Mouse (Mus musculus) stomach, embryonic 15.5 days (tissue): ENCODE measurements around the gene Stk35. TPM values are rescaled to one million over a fixed set of nuclear protein-coding genes. Genes with fewer than 3 reads are reported as not detected.

Experiments
- ATAC-seq: fragments of 200-750 bp; cut with Nextera tagmentation; 2 replicates; pipeline ENCODE4 v1.8.0; 2017; ENCODE audit warnings: low read depth, moderate number of reproducible peaks, moderate TSS enrichment; ENCODE audit not compliant: insufficient read depth, low FRiP score
- H3K27ac ChIP-seq: fragments of 300-500 bp; sonication (generic); 2 replicates; pipeline ENCODE4 v1.5.1; 2015; ENCODE audit warnings: mild to moderate bottlenecking, inconsistent platforms
- H3K27me3 ChIP-seq: fragments of 300-500 bp; sonication (generic); replicated peaks from 2 replicates; pipeline ENCODE4 v1.6.1; 2015; ENCODE audit warnings: inconsistent platforms
- H3K36me3 ChIP-seq: fragments of 300-500 bp; sonication (generic); 2 replicates; pipeline ENCODE4 v1.6.1; 2015; ENCODE audit warnings: inconsistent platforms
- H3K4me1 ChIP-seq: fragments of 300-500 bp; sonication (generic); 2 replicates; pipeline ENCODE4 v1.6.1; 2015; ENCODE audit warnings: inconsistent platforms
- H3K4me2 ChIP-seq: fragments of 300-500 bp; sonication (generic); 2 replicates; pipeline ENCODE4 v1.6.1; 2015; ENCODE audit warnings: mild to moderate bottlenecking, inconsistent platforms
- H3K4me3 ChIP-seq: fragments of 300-500 bp; sonication (generic); replicated peaks from 2 replicates; pipeline ENCODE4 v1.5.1; 2015; ENCODE audit warnings: inconsistent platforms
- H3K9ac ChIP-seq: fragments of 300-500 bp; sonication (generic); 2 replicates; pipeline ENCODE4 v1.6.1; 2015; ENCODE audit warnings: inconsistent platforms
- H3K9me3 ChIP-seq: fragments of 300-500 bp; sonication (generic); 2 replicates; pipeline ENCODE4 v1.6.1; 2016; ENCODE audit warnings: inconsistent platforms
- WGBS: fragments of 180-500 bp; shearing (Covaris S2); methylation state at CpG from one replicate; pipeline ENCODE4 v1.1.7; 2015; 5-methylcytosine and 5-hydroxymethylcytosine counted together
- polyA plus RNA-seq: library from polyadenylated mRNA; unstranded; fragments of >200 nt; fragmentation: Nextera tagmentation; extraction: Ambion mirVana; gene quantifications from 2 replicates; pipeline ENCODE4 v1.2.1, GENCODE M21; 2015

Gene Stk35
- polyA plus RNA-seq, 1 experiment from 2014 or later: 11.4 TPM

DNA sequence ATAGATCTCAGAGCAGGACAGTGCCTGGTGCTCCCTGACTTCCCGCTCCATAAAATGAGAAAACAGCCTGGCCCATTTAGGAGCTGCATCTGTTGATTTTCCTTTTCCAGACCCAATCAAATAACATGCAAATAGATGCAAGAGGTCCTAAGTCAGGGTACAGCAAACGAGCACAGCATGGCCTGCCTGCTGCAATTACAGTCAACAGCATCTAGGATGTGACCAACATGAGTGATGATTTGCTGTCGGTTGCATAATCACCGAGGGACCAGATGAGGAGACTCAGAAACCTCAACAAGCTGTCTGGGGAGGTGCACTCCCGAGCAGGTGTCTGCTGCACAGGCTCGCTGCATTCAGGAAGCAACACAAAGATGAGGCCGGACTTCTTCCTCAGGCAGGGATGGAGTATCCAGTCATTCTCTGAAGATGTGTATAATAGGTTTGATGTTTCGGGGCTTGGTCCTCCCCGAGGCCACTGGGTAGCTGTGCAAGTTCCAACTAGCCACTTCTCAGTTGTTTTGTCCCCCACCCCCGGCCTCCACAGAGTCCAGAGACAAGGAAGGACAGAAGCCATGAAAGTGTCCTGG, 74.3 kb downstream of the Stk35 start:
- Histone ChIP-seq H3K36me3 (no peaks in the 10 kb centered on the region), H3K4me1 (no peaks in the 10 kb centered on the region), H3K4me2 (no peak overlapping the region), H3K9me3 (no peaks in the 10 kb centered on the region), H3K27ac (no peak overlapping the region), H3K27me3 (no peaks in the 10 kb centered on the region), H3K4me3 (no peak overlapping the region), H3K9ac (no peak overlapping the region)
- 71% methylated on average over 10 of the region's 10 CpGs for WGBS
- ATAC-seq: no peak

DNA sequence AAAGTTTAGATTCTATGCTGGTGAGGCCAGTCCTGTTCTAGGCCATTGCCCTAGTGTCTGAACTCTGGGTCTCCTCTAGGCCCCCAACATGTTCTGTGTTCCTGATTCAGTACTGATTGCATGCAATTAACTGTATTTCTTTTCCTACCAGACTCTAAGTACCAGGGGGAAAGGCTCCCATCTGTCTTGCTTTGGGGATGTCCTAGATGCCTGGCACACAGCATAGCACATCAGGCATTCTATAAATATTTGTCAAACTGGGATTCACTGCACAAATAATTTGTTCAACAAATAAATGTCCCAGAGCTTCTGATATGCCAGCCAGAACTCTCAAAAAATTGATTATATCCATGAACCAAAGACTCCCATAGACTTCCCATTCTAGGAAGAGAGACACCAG, 76.6 kb downstream of the Stk35 start:
- Histone ChIP-seq H3K9me3 (no peaks in the 10 kb centered on the region), H3K36me3 (no peaks in the 10 kb centered on the region), H3K27me3 (no peaks in the 10 kb centered on the region), H3K4me2 (no peak overlapping the region), H3K9ac (no peak overlapping the region), H3K4me3 (no peak overlapping the region), H3K27ac (no peak overlapping the region), H3K4me1 (no peaks in the 10 kb centered on the region)
- ATAC-seq: no peak

DNA sequence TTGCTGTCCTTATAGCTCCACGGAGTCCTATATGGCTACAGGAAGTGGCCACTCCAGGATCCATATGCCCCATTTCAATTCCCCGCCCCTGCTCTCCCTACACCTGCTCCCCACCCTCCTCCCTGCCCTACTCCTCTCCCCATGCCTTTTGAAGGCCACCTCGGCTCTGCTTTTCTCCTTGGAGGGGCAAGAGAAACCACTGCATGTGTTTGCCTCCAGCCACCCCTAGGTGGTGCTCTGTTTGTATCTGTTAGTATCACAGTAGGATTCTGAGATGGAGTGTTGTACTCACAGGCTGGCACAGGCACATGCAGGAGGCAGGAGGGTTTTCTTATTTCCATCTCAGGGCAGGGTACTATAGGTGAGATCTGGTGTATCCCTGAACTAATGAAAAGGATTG, 79.5 kb downstream of the Stk35 start:
- Histone ChIP-seq H3K4me2 (no peak overlapping the region), H3K9me3 (no peaks in the 10 kb centered on the region), H3K36me3 (no peaks in the 10 kb centered on the region), H3K27me3 (no peaks in the 10 kb centered on the region), H3K27ac (no peak overlapping the region), H3K4me1 (no peaks in the 10 kb centered on the region), H3K9ac (no peak overlapping the region), H3K4me3 (no peak overlapping the region)
- no peak for ATAC-seq
- WGBS: 42% methylated on average over 3 of the region's 3 CpGs

DNA sequence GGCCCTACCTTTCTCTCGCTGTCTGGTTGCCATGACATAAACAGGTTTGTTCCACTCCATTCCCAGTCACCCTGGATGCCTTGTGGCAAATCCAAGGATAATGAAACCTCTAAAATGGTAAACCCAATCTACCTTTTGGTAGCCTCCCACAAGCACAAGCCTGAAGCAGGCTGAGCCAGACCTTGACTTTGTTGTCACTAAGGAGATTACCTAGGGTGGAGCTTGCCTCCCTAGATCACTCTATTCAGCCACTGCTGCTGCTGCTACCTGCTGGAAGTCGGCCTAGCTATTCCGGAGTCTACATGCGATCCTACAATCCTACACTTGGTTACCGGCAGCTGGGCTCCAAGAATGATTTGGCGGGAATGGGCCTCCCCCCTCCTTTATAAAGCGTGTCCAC, 79.9 kb downstream of the Stk35 start:
- H3K27me3 ChIP-seq: no peaks in the 10 kb centered on the region
- H3K36me3 ChIP-seq: no peaks in the 10 kb centered on the region
- H3K4me3 ChIP-seq: no peak overlapping the region
- no peak overlapping the region for H3K4me2 ChIP-seq
- no peaks in the 10 kb centered on the region for H3K9me3 ChIP-seq
- no peak overlapping the region for H3K9ac ChIP-seq
- H3K4me1 ChIP-seq: no peaks in the 10 kb centered on the region
- no peak for ATAC-seq
- no peak overlapping the region for H3K27ac ChIP-seq
- 84% methylated on average over 7 of the region's 7 CpGs for WGBS

DNA sequence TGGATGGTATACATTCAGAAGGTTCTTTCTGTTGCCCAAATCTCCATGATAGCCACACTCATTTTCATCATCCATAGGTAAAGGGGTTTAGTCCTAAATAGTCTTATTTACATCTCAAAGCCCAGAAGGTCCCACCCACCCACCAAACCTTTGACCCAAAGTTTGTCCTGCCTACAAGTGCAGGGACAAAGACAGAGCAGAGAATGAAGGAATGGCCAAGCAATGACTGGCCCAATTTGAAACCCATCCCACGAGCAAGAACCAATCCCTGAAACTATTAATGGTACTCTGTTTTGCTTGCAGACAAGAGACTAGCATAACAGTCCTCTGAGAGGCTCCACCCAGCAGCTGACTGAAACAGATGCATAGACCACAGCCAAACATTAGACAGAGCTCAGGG, 81.6 kb downstream of the Stk35 start:
- H3K36me3 ChIP-seq: no peaks in the 10 kb centered on the region
- H3K27ac ChIP-seq: no peak overlapping the region
- H3K27me3 ChIP-seq: no peaks in the 10 kb centered on the region
- no peak overlapping the region for H3K4me3 ChIP-seq
- ATAC-seq: no peak
- no peak overlapping the region for H3K4me2 ChIP-seq
- H3K4me1 ChIP-seq: no peaks in the 10 kb centered on the region
- 70% methylated on average over 1 of the region's 1 CpGs for WGBS
- no peak overlapping the region for H3K9ac ChIP-seq
- no peaks in the 10 kb centered on the region for H3K9me3 ChIP-seq

Other genes starting within 250 kb of the Stk35 start
- 25.0 and 30.8 TPM in 2 replicates for gene Sirpa, start 207.7 kb upstream of the Stk35 start, polyA plus RNA-seq
- gene Pdyn, start 100.7 kb upstream of the Stk35 start, polyA plus RNA-seq: 0.26 and 0.31 TPM in 2 replicates
- gene Tgm3, start 211.8 kb downstream of the Stk35 start, polyA plus RNA-seq: 0.85 and 1.3 TPM in 2 replicates